Mouse (Mus musculus) megakaryocyte, embryonic 14.5 days (primary cell): ENCODE measurements around the gene Krt86. TPM values are rescaled to one million over a fixed set of nuclear protein-coding genes. Genes with fewer than 3 reads are reported as not detected.

Source experiments
- H3K27me3 ChIP-seq: replicated peaks from 2 replicates; pipeline ENCODE3; 2012; ENCODE audit warnings: inconsistent platforms
- H3K36me3 ChIP-seq: replicated peaks from 2 replicates; pipeline ENCODE3; 2012; ENCODE audit warnings: low read length, inconsistent platforms, mixed read lengths
- H3K4me1 ChIP-seq: 2 replicates; pipeline ENCODE4 v1.6.1; 2012; ENCODE audit warnings: inconsistent platforms
- H3K4me3 ChIP-seq: replicated peaks from 2 replicates; pipeline ENCODE3; 2012; ENCODE audit warnings: moderate library complexity, mild to moderate bottlenecking, inconsistent platforms
- H3K9me3 ChIP-seq: 2 replicates; pipeline ENCODE4 v1.6.1; 2012; ENCODE audit warnings: inconsistent platforms
- FLI1 ChIP-seq: IDR thresholded peaks from 2 replicates; pipeline ENCODE4 v1.6.1; 2012; ENCODE audit warnings: low read length, inconsistent platforms, mixed read lengths
- GATA1 ChIP-seq: IDR thresholded peaks from 3 replicates; pipeline ENCODE4 v1.6.1; 2012; ENCODE audit warnings: mixed read lengths, low read length, inconsistent platforms, borderline replicate concordance
- polyA plus RNA-seq: library from polyadenylated mRNA; stranded (reverse); fragments of >175 nt; gene quantifications from 2 replicates; pipeline ENCODE4 v1.2.3, GENCODE M21; 2012; ENCODE audit warnings: low replicate concordance; ENCODE audit not compliant: insufficient read depth

Krt86 gene
- polyA plus RNA-seq, 1 experiment: not detected

DNA sequence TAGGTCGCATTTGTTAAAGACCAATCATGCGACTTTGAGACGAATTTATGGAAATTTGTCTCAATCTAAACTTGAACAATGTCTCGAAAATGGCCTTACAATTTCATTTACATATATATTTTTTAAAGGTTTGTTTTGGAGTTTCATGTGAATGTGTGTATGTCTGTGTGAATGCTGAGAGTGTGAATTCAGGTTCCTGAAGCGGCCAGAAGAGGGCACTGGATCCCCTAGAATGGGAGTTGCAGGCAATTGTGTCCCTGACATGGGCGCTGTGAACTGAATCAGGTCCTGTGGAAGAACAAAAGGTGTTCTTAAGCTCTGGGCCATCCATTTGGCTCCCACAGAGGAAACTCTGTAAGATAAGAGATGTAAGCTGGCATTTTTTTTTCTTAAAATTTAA lies 17.4 kb upstream of the Krt86 start:
- no peak overlapping the region for H3K4me3 ChIP-seq
- H3K4me1 ChIP-seq: peaks cover 3% of the 10 kb centered on the region; the same call in 1 of the 2 replicates
- H3K27me3 ChIP-seq: peaks cover 55% of the 10 kb centered on the region
- no peak for TF ChIP-seq FLI1
- no peak for TF ChIP-seq GATA1
- H3K36me3 ChIP-seq: no peaks in the 10 kb centered on the region
- peaks cover 24% of the 10 kb centered on the region for H3K9me3 ChIP-seq

DNA sequence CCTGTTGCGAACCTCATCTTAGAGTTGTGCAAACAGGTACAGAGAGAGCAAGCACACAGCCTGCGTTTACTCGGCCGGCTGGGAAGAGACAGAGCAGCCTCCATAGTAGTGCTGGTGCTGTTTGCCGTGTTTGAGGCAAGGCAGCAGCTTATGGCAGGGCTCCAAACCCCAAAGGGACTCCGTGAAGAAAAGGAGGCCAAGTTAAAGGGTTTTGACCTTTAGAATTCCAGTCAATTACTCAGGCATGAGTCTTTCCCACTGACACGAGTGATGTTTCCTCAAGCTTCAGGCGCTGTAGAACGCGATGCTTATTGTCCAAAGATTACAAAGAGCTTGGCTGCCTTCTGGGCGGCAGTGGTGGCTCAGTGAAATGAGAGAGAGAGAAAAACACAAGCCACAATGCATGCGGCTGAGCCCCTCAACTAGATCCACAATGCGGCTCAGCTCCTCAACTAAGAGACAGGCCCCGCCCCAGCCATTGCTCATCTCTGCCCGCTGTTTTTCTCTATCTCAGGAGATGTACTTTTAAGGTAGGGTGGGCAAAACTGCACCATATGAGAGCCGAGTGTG lies 14.8 kb upstream of the Krt86 start:
- peaks cover under 1% of the 10 kb centered on the region; the same call in 1 of the 2 replicates for H3K4me1 ChIP-seq
- TF ChIP-seq FLI1 (no peak), GATA1 (no peak)
- peaks cover 24% of the 10 kb centered on the region for H3K9me3 ChIP-seq
- H3K36me3 ChIP-seq: no peaks in the 10 kb centered on the region
- H3K27me3 ChIP-seq: peaks cover 55% of the 10 kb centered on the region
- H3K4me3 ChIP-seq: no peak overlapping the region

DNA sequence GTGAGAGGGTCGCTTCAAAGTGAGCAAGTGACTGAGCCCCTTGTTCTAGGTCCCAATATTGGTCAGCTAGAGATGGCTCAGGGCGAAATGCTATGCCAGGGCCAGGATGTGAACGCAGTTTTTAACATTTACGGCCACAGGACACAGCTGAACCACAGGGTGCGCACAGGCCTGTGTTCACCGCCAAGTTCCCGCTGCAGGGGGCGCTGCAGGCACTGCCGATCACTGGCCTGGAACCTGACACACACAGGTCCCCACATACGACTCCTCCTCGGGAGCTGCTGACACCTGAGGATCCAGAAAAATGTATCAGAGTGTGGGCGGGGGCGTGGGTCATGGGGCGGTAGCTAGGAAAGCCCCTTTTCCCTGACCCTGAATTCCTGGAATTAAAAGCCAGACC lies 14.0 kb upstream of the Krt86 start:
- Histone ChIP-seq H3K4me1 (no peaks in the 10 kb centered on the region), H3K36me3 (no peaks in the 10 kb centered on the region), H3K4me3 (no peak overlapping the region), H3K9me3 (peaks cover 24% of the 10 kb centered on the region), H3K27me3 (peaks cover 54% of the 10 kb centered on the region)
- TF ChIP-seq FLI1: no peak
- no peak for TF ChIP-seq GATA1

DNA sequence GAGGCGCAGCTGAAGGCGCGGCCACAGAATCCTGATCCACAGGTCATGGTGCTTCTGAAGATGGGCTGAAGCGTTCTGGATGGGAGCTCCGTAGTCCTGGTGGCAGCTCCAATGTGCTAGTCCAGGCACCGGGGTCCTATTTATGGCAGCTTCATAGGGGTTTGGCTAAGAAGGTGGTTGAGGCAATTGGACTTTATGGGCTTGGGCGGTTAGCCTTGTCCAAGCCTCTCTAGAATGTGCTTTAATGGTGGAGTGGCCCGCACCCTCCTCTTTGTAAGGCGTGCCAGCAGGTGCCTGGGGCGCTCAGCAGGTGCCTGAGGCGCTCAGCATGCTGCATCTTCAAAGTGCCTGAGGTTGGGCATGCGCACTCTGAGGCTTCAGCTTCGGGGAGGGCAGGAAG lies 9.6 kb upstream of the Krt86 start, which contains the start of gene Krt81:
Krt81 (minus strand) TSS at position 101 of the 400 bp plus-strand sequence.
- H3K9me3 ChIP-seq: no peaks in the 10 kb centered on the region
- TF ChIP-seq GATA1 (no peak), FLI1 (no peak)
- peaks cover 38% of the 10 kb centered on the region for H3K27me3 ChIP-seq
- no peaks in the 10 kb centered on the region for H3K36me3 ChIP-seq
- no peaks in the 10 kb centered on the region for H3K4me1 ChIP-seq
- no peak within 1 kb of the TSS for H3K4me3 ChIP-seq

DNA sequence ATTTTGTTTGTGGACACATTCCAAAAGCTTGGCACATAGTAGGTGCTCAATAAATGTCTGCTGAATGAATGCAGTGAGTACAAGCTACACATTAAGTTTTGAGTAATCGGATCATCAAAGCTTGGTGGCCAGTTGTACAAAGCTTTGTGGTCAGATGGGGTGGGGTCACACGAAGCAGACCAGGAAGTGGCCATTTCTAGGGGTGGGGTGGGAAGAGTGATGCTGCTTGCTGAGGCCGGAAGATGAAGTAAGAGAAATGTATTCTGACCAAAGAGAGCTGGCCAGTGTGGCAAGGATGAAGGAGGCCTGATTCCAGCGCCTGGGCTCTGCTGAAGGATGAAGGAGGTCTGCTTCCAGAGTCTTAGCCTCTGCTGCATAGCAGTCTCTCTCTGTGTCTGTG lies 4.2 kb upstream of the Krt86 start:
- Histone ChIP-seq H3K27me3 (peaks cover 16% of the 10 kb centered on the region), H3K36me3 (no peaks in the 10 kb centered on the region), H3K9me3 (no peaks in the 10 kb centered on the region), H3K4me3 (no peak overlapping the region), H3K4me1 (no peaks in the 10 kb centered on the region)
- TF ChIP-seq GATA1 (no peak), FLI1 (no peak)

DNA sequence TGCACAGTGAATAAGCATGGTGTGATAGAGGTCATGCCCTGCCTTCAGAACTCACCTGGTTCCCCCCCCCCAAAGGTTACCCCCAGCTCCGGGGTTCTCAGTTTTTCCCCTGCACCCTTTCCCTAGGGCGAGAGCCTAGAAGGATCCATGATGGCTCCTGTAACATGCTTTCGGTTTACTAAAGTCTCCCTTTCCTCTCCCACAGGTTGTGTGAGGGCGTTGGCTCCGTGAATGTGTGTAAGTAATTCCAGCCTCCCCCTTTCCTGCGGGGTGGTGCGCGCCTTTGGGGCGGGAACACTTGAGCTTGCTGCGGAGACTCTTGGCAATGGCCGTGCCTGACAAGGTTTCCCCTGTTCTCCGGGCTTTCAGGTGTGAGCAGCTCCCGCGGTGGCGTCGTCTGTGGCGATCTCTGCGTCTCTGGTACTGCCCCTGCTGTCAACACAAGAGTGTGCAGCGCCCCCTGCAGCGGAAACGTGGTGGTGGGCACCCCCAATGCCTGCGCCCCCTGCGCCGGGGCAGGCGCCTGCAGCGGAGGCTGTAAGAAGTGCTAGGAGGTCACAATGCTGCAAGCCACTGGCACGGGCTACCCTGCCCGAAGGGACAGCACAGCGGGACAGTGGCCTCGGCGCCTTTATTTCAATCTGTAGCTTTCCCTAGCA lies 5.9 kb downstream of the Krt86 start:
- no peaks in the 10 kb centered on the region for H3K9me3 ChIP-seq
- H3K27me3 ChIP-seq: peaks cover 79% of the 10 kb centered on the region
- H3K4me1 ChIP-seq: peaks cover 14% of the 10 kb centered on the region; the same call in 1 of the 2 replicates
- TF ChIP-seq GATA1 (no peak), FLI1 (no peak)
- H3K4me3 ChIP-seq: peak overlapping the region; percentile 65
- H3K36me3 ChIP-seq: no peaks in the 10 kb centered on the region

DNA sequence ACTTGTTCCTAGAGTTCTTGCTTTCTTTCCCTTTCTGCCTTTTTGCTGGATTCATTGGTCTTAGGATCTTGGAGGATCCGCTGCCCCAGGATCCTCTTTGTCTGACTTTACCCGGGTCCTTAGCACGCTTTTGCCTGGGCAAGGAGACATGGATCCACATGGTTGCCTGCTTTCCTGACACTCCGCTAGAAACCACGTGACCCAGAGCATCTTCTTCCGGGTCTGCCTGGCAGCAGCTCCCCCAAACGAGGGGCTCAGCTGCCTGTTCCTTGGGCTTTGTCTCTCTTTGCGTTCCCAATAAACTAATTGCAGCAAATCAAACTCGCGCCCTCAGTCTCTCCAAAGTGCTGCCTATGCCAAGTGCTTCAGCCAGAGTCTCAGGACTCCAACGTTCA lies 6.4 kb downstream of the Krt86 start:
- Histone ChIP-seq H3K4me3 (no peak overlapping the region), H3K36me3 (no peaks in the 10 kb centered on the region), H3K4me1 (peaks cover 19% of the 10 kb centered on the region), H3K9me3 (no peaks in the 10 kb centered on the region), H3K27me3 (peaks cover 83% of the 10 kb centered on the region)
- TF ChIP-seq GATA1 (no peak), FLI1 (no peak)

DNA sequence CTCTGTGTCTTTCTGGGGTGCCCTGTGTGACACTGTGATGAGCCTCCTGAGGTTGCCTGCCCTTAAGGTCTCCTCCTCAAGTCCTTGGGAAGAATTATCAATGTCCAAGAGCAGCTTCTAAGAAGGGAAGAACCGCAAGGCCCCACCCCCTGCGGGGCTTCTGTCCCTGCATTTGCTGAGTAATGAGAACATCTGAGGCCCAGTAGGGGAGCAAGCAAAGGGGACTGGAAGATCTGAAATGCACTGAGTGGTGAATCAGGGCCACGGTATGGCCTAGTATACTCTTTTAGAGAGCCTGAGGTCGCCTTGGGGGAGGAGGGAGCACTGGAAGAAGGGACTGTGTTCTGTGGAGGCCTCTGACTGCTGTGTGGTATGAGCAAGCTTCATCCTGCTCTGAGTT lies 8.8 kb downstream of the Krt86 start:
- TF ChIP-seq GATA1 (no peak), FLI1 (no peak)
- Histone ChIP-seq H3K9me3 (no peaks in the 10 kb centered on the region), H3K4me3 (no peak overlapping the region), H3K36me3 (no peaks in the 10 kb centered on the region), H3K4me1 (peaks cover 20% of the 10 kb centered on the region), H3K27me3 (peaks cover 90% of the 10 kb centered on the region)

DNA sequence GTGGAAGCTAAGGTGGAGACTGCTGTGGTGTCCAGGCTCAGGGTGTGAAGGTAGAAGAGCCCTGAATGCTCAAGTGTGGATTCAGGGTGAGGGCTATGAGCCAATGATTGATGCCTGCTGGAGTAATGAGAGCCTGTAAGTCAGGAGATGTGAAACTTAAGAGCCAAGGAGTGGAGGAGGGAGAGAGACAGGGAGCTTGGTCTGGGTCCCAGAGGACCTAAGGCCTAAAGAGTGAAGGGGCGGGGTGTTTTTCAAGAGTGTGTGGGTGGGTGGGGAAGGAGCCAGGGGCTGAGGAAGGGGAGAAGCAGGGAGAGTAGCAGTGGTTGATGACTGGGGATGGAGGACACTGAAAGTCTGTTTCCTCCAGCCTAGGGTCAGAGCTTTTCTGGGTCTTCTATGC lies 10.4 kb downstream of the Krt86 start:
- H3K27me3 ChIP-seq: peaks cover 82% of the 10 kb centered on the region

DNA sequence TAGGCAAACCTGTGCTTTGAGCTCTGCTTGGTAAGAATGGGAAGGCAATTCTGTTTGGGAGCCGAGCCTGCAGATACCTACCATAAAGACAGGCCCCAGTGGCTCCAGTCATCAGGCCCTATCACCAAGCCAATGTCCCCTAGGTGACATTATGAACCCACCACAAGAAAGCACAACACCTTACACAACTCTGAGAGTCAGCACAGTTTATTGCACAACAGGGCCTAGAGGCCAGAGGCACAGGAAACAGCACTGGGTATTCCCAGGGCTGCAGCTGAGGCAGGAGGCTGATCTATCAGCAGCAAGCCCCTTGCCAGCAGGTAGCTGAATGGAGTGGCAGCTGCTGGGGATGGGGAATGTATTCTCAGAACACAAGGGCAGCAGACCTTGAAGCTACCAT lies 11.7 kb downstream of the Krt86 start:
- Histone ChIP-seq H3K4me1 (peaks cover 14% of the 10 kb centered on the region), H3K9me3 (no peaks in the 10 kb centered on the region), H3K36me3 (no peaks in the 10 kb centered on the region), H3K4me3 (no peak overlapping the region), H3K27me3 (peaks cover 80% of the 10 kb centered on the region)
- TF ChIP-seq GATA1 (no peak), FLI1 (no peak)

More for the DNA sequence above, 10.4 kb downstream of the Krt86 start:
- no peaks in the 10 kb centered on the region for H3K36me3 ChIP-seq
- no peaks in the 10 kb centered on the region for H3K9me3 ChIP-seq
- no peak for TF ChIP-seq FLI1
- no peak for TF ChIP-seq GATA1
- H3K4me1 ChIP-seq: peaks cover 20% of the 10 kb centered on the region
- H3K4me3 ChIP-seq: no peak overlapping the region
